Mouse (Mus musculus) kidney, adult 10 weeks (tissue): Measurements from ENCODE around the gene Card19. TPM values are rescaled to one million over a fixed set of nuclear protein-coding genes. Genes with fewer than 3 reads are reported as not detected.

Source experiments
- polyA plus RNA-seq: library from polyadenylated mRNA; stranded (reverse); fragments of 350-450 nt; fragmentation: Illumina TruSeq; extraction: RNeasy Lipid Tissue Mini Kit (QIAGEN cat#74804); gene quantifications from one replicate; pipeline ENCODE4 v1.2.3, GENCODE M21; 2014; ENCODE audit warnings: low read depth, low replicate concordance

Card19 gene
- polyA plus RNA-seq = not detected

GRCm38 (mm10) chr13:49215504-49216219, at the start of gene Card19:
Gene Card19 (minus strand): TSS chr13:49216037.

GRCm38 (mm10) chr13:49248467-49248862, 32.6 kb upstream of the Card19 start, which contains the start of gene Susd3:
Gene Susd3 (minus strand): TSS chr13:49248706.

GRCm38 (mm10) chr13:49187288-49188218, 28.3 kb downstream of the Card19 start, which contains the start of gene Ninj1:
Gene Ninj1 (plus strand): TSS chr13:49187485.

Other genes with a start within 250 kb of the Card19 start
- gene Fam120a, start 248.0 kb downstream of the Card19 start, polyA plus RNA-seq = 141 TPM
- gene Wnk2, start 68.0 kb downstream of the Card19 start, polyA plus RNA-seq = not detected
- gene Ninj1, start 28.6 kb downstream of the Card19 start, polyA plus RNA-seq = 0.44 TPM
- gene Susd3, start 32.7 kb upstream of the Card19 start, polyA plus RNA-seq = 3.5 TPM
- gene Fgd3, start 104.3 kb upstream of the Card19 start, polyA plus RNA-seq = 1.1 TPM
- gene Bicd2, start 125.5 kb upstream of the Card19 start, polyA plus RNA-seq = 17.2 TPM
- 8.3 TPM for gene Ippk, start 205.2 kb upstream of the Card19 start, polyA plus RNA-seq